Mouse (Mus musculus) brain, embryonic 14.5 days (tissue): ENCODE data around the gene Rnf151.

Experiments
- CTCF ChIP-seq: fragments of 200-500 bp; IDR thresholded peaks from 2 replicates; pipeline ENCODE4 v1.5.1; 2012; ENCODE audit warnings: inconsistent platforms, mild to moderate bottlenecking, moderate library complexity, borderline replicate concordance; ENCODE audit not compliant: insufficient read depth, insufficient read length; ENCODE audit errors: extremely low read depth
- POLR2A ChIP-seq: fragments of 200-500 bp; IDR thresholded peaks from 2 replicates; pipeline ENCODE4 v1.6.1; 2012; ENCODE audit warnings: mild to moderate bottlenecking, inconsistent platforms, borderline replicate concordance; ENCODE audit not compliant: poor library complexity, insufficient read depth, insufficient read length, severe bottlenecking; ENCODE audit errors: extremely low read depth

GRCm38 (mm10) chr17:24735446-24735845 lies 17.6 kb upstream of the Rnf151 start:
- TF ChIP-seq CTCF (no peak), POLR2A (no peak)
